Mouse (Mus musculus) left cerebral cortex, adult 6 months (tissue): ENCODE results near the gene Mucl2. TPM values are rescaled to one million over a fixed set of nuclear protein-coding genes. Genes with fewer than 3 reads are reported as not detected.

Experiments used
- long read RNA-seq, 2 experiments: library from polyadenylated mRNA; unstranded; transcript quantifications; one replicate each; pipeline ENCODE4 v2.0.0; 2019 to 2020
- polyA plus RNA-seq: library from polyadenylated mRNA; unstranded; fragments of <200 nt; fragmentation: Nextera tagmentation; gene quantifications from 2 replicates; pipeline ENCODE4 v1.2.3, GENCODE M21; 2021

Mucl2 gene
- polyA plus RNA-seq = not detected in 2 replicates
- long read RNA-seq, experiment 1 = 0 reads
- long read RNA-seq, experiment 2 = 0 reads

DNA sequence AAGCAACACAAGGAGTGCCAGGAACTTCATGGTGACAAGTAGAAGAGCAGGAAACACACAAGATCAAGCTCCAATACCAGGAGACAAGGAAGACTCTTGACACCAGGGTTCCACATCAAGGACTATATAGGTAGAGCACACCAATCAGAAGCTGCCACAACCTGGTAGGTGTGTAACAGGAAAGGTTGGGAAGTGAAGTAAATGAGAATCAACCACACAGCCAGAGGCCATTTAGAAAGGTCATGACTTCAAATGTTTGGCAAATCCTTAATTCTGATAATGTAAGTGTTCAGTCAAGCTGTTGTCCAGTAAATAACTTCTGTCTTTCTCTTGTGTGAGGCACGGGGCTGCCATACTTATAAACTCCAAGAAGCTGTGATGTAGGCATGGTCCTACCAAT lies at the start of gene Mucl2:
Mucl2 (minus strand) TSS at position 101 of the 400 bp plus-strand sequence.

Other genes with a start within 250 kb of the Mucl2 start
- not detected in 2 replicates for gene Mucl1, start 143.8 kb downstream of the Mucl2 start, polyA plus RNA-seq